Mouse (Mus musculus) T-cell, adult 2 months (primary cell): ENCODE measurements around the gene Pcare.
"Not testable (repeated sequence)": the region's sequence is repeated elsewhere in the genome, so short reads cannot be mapped to it uniquely, and the experiment has no call there.

Experiments used
- DNase-seq: peaks from one replicate; pipeline ENCODE4 v3.0.0; 2022; ENCODE audit warnings: low spot score

Pcare gene

GRCm38 (mm10) chr17:71752831-71753230 lies at the start of gene Pcare:
Gene Pcare, minus strand, starts transcription at chr17:71752894.
- no peak for DNase-seq

GRCm38 (mm10) chr17:71795521-71796205 lies 43.0 kb upstream of the Pcare start:
- DNase-seq, result no peak

- DNase-seq, result no peak
Observed at GRCm38 (mm10) chr17:71791622-71792021, 38.9 kb upstream of the Pcare start.

GRCm38 (mm10) chr17:71791109-71791508 lies 38.4 kb upstream of the Pcare start:
- DNase-seq, result no peak

- no peak for DNase-seq
Observed at GRCm38 (mm10) chr17:71786456-71786855, 33.8 kb upstream of the Pcare start.

GRCm38 (mm10) chr17:71783366-71783735 lies 30.7 kb upstream of the Pcare start:
- DNase-seq, result no peak

- DNase-seq, result no peak
Observed at GRCm38 (mm10) chr17:71782699-71783365, 30.1 kb upstream of the Pcare start.

GRCm38 (mm10) chr17:71782242-71782698 lies 29.6 kb upstream of the Pcare start:
- DNase-seq, result no peak

- no peak for DNase-seq
Observed at GRCm38 (mm10) chr17:71780945-71781344, 28.3 kb upstream of the Pcare start.

GRCm38 (mm10) chr17:71780490-71780889 lies 27.8 kb upstream of the Pcare start:
- no peak for DNase-seq

- DNase-seq, result no peak
Observed at GRCm38 (mm10) chr17:71778696-71779095, 26.0 kb upstream of the Pcare start.

- no peak for DNase-seq
Observed at GRCm38 (mm10) chr17:71775279-71775678, 22.6 kb upstream of the Pcare start.

- DNase-seq, result no peak
Observed at GRCm38 (mm10) chr17:71774173-71774572, 21.5 kb upstream of the Pcare start.

- no peak for DNase-seq
Observed at GRCm38 (mm10) chr17:71770696-71771095, 18.0 kb upstream of the Pcare start.

- no peak for DNase-seq
Observed at GRCm38 (mm10) chr17:71769564-71769963, 16.9 kb upstream of the Pcare start.

GRCm38 (mm10) chr17:71768173-71768572 lies 15.5 kb upstream of the Pcare start, which contains the start of gene Clip4:
Gene Clip4, plus strand, starts transcription at chr17:71768473.
- not testable (repeated sequence) for DNase-seq

GRCm38 (mm10) chr17:71760536-71760935 lies 7.8 kb upstream of the Pcare start:
- DNase-seq, result no peak

- no peak for DNase-seq
Observed at GRCm38 (mm10) chr17:71749616-71750168, 3.0 kb downstream of the Pcare start.

GRCm38 (mm10) chr17:71747561-71747960 lies 5.1 kb downstream of the Pcare start:
- DNase-seq, result no peak

GRCm38 (mm10) chr17:71746114-71746513 lies 6.6 kb downstream of the Pcare start:
- no peak for DNase-seq

GRCm38 (mm10) chr17:71742935-71743334 lies 9.8 kb downstream of the Pcare start:
- no peak for DNase-seq

GRCm38 (mm10) chr17:71742156-71742555 lies 10.5 kb downstream of the Pcare start:
- no peak for DNase-seq

GRCm38 (mm10) chr17:71736442-71736841 lies 16.3 kb downstream of the Pcare start:
- DNase-seq, result no peak
